Mouse (Mus musculus) spleen, adult 2 months (tissue): ENCODE measurements around the gene Pcgf5.

Experiments used
- CTCF ChIP-seq: fragments of 200-500 bp; IDR thresholded peaks from 2 replicates; pipeline ENCODE4 v1.5.1; 2011; ENCODE audit warnings: mild to moderate bottlenecking, inconsistent platforms; ENCODE audit not compliant: insufficient read depth, insufficient read length, insufficient replicate concordance; ENCODE audit errors: extremely low read depth
- POLR2A ChIP-seq: fragments of 200-500 bp; IDR thresholded peaks from 2 replicates; pipeline ENCODE4 v1.6.1; 2011; ENCODE audit warnings: low read depth, low read length, inconsistent platforms

GRCm38 (mm10) chr19:36439894-36440714, 92.0 kb downstream of the Pcgf5 start:
- TF ChIP-seq POLR2A = no peak
- TF ChIP-seq CTCF = peak; percentile 70; the same call in 1 of the 2 replicates
